Mouse (Mus musculus): Measurements from ENCODE around the gene Gm8947. TPM values are rescaled to one million over a fixed set of nuclear protein-coding genes. Genes with fewer than 3 reads are reported as not detected.
"Not testable (repeated sequence)": the region's sequence is repeated elsewhere in the genome, so short reads cannot be mapped to it uniquely, and the experiment has no call there.

Gene Gm8947
- polyA plus RNA-seq, 1 experiment from 2014 or later = 1.7 TPM

- not testable (repeated sequence) for H3K36me3 ChIP-seq; H3K27ac ChIP-seq; H3K9me3 ChIP-seq (replicated peaks); H3K4me2 ChIP-seq; H3K4me3 ChIP-seq; H3K27me3 ChIP-seq (replicated peaks); H3K9ac ChIP-seq
- H3K4me1 ChIP-seq = peaks cover 20% of the 10 kb centered on the region
- 57% methylated on average over 4 of the region's 4 CpGs for WGBS (ENCODE audit: insufficient replicate concordance)
- peak; percentile 67 for ATAC-seq
Measured at GRCm38 (mm10) chr1:151186879-151187424, 5.2 kb upstream of the Gm8947 start.

- H3K9me3 ChIP-seq (replicated peaks) = no peaks in the 10 kb centered on the region
- H3K36me3 ChIP-seq = no peaks in the 10 kb centered on the region
- no peaks in the 10 kb centered on the region for H3K27me3 ChIP-seq (replicated peaks)
- peaks cover 24% of the 10 kb centered on the region for H3K4me1 ChIP-seq
- H3K9ac ChIP-seq = no peak overlapping the region
- no peak for ATAC-seq
- no peak overlapping the region for H3K4me3 ChIP-seq
- no peak overlapping the region for H3K27ac ChIP-seq
- no peak overlapping the region for H3K4me2 ChIP-seq
- 72% methylated on average over 4 of the region's 4 CpGs for WGBS (ENCODE audit: insufficient replicate concordance)
Measured at GRCm38 (mm10) chr1:151188469-151188868, 3.7 kb upstream of the Gm8947 start.

GRCm38 (mm10) chr1:151192739-151193138, 563 bp downstream of the Gm8947 start:
- not testable (repeated sequence) for H3K27me3 ChIP-seq (replicated peaks); H3K36me3 ChIP-seq; H3K27ac ChIP-seq; H3K9me3 ChIP-seq (replicated peaks); H3K9ac ChIP-seq; ATAC-seq; H3K4me3 ChIP-seq
- H3K4me1 ChIP-seq = peaks cover 19% of the 10 kb centered on the region
- 91% methylated on average over 15 of the region's 15 CpGs for WGBS (ENCODE audit: insufficient replicate concordance)
- 0 out of 2 replicates have a peak overlapping the region, but pooled peaks have one; percentile 19 for H3K4me2 ChIP-seq

GRCm38 (mm10) chr1:151195986-151196385, 3.8 kb downstream of the Gm8947 start:
- not testable (repeated sequence) for ATAC-seq; H3K36me3 ChIP-seq; H3K4me2 ChIP-seq; H3K9me3 ChIP-seq (replicated peaks); H3K9ac ChIP-seq; H3K27me3 ChIP-seq (replicated peaks); H3K27ac ChIP-seq; H3K4me3 ChIP-seq
- WGBS (ENCODE audit: insufficient replicate concordance) = 71% methylated on average over 4 of the region's 4 CpGs
- peaks cover 25% of the 10 kb centered on the region for H3K4me1 ChIP-seq

GRCm38 (mm10) chr1:151196690-151197089, 4.5 kb downstream of the Gm8947 start:
- H3K27me3 ChIP-seq (replicated peaks); H3K4me3 ChIP-seq; H3K9me3 ChIP-seq (replicated peaks); H3K36me3 ChIP-seq; H3K9ac ChIP-seq; H3K4me2 ChIP-seq; H3K27ac ChIP-seq: not testable (repeated sequence)
- peak; percentile 25; the same call in 1 of the 2 replicates for ATAC-seq
- 44% methylated on average over 3 of the region's 3 CpGs for WGBS (ENCODE audit: insufficient replicate concordance)
- peaks cover 25% of the 10 kb centered on the region for H3K4me1 ChIP-seq

GRCm38 (mm10) chr1:151198120-151198519, 5.9 kb downstream of the Gm8947 start, which contains the start of gene Gm47995:
Gene Gm47995 (plus strand): TSS chr1:151198448.
- not testable (repeated sequence) for H3K27me3 ChIP-seq (replicated peaks); H3K4me3 ChIP-seq; H3K4me2 ChIP-seq; H3K36me3 ChIP-seq; H3K27ac ChIP-seq; H3K9me3 ChIP-seq (replicated peaks); H3K9ac ChIP-seq
- ATAC-seq = 0 out of 2 replicates have a peak, but pooled peaks have one; percentile 59
- peaks cover 17% of the 10 kb centered on the region for H3K4me1 ChIP-seq
- WGBS (ENCODE audit: insufficient replicate concordance) = 24% methylated on average over 2 of the region's 4 CpGs

GRCm38 (mm10) chr1:151200620-151201019, 8.4 kb downstream of the Gm8947 start:
- ATAC-seq; H3K27me3 ChIP-seq (replicated peaks); H3K9me3 ChIP-seq (replicated peaks); H3K4me3 ChIP-seq; H3K27ac ChIP-seq; H3K9ac ChIP-seq; H3K4me2 ChIP-seq; H3K36me3 ChIP-seq: not testable (repeated sequence)
- H3K4me1 ChIP-seq = peaks cover 17% of the 10 kb centered on the region

- H3K27ac ChIP-seq; H3K27me3 ChIP-seq (replicated peaks); H3K9ac ChIP-seq; H3K4me2 ChIP-seq; H3K9me3 ChIP-seq (replicated peaks); H3K4me3 ChIP-seq; H3K36me3 ChIP-seq; H3K4me1 ChIP-seq: not testable (repeated sequence)
- 48% methylated on average over 4 of the region's 5 CpGs for WGBS (ENCODE audit: insufficient replicate concordance)
- ATAC-seq = peak; percentile 69
Measured at GRCm38 (mm10) chr1:151202771-151203170, 10.6 kb downstream of the Gm8947 start.

- H3K4me3 ChIP-seq; H3K27ac ChIP-seq; H3K27me3 ChIP-seq (replicated peaks); ATAC-seq; H3K9me3 ChIP-seq (replicated peaks); H3K4me1 ChIP-seq; H3K36me3 ChIP-seq; H3K9ac ChIP-seq; H3K4me2 ChIP-seq: not testable (repeated sequence)
- WGBS (ENCODE audit: insufficient replicate concordance) = no CpG with 5 or more reads among the region's 6 CpGs
Measured at GRCm38 (mm10) chr1:151203818-151204217, 11.6 kb downstream of the Gm8947 start, which contains the start of gene 3110040M04Rik. Gene 3110040M04Rik (plus strand): TSS chr1:151204121.

- not testable (repeated sequence) for H3K27me3 ChIP-seq (replicated peaks); H3K9ac ChIP-seq; H3K36me3 ChIP-seq; H3K27ac ChIP-seq; H3K4me2 ChIP-seq; H3K9me3 ChIP-seq (replicated peaks); H3K4me3 ChIP-seq
- peaks cover 15% of the 10 kb centered on the region for H3K4me1 ChIP-seq
- WGBS (ENCODE audit: insufficient replicate concordance) = 59% methylated on average over 4 of the region's 5 CpGs
- peak; percentile 69 for ATAC-seq
Measured at GRCm38 (mm10) chr1:151208493-151208892, 16.3 kb downstream of the Gm8947 start.

GRCm38 (mm10) chr1:151208944-151209343, 16.8 kb downstream of the Gm8947 start:
- ATAC-seq; H3K9me3 ChIP-seq (replicated peaks); H3K9ac ChIP-seq: not testable (repeated sequence)

GRCm38 (mm10) chr1:151209824-151210355, 17.7 kb downstream of the Gm8947 start, which contains the start of gene Gm47996:
Gene Gm47996 (plus strand): TSS chr1:151210131.
- not testable (repeated sequence) for H3K27me3 ChIP-seq (replicated peaks); ATAC-seq; H3K9ac ChIP-seq; H3K9me3 ChIP-seq (replicated peaks); H3K36me3 ChIP-seq; H3K27ac ChIP-seq; H3K4me3 ChIP-seq
- H3K4me2 ChIP-seq = 0 out of 2 replicates have a peak within 1 kb of the TSS, but pooled peaks have one; percentile 15
- whole genome bisulfite sequencing (ENCODE audit: insufficient replicate concordance) = 39% methylated on average over 6 of the region's 8 CpGs
- peaks cover 19% of the 10 kb centered on the region for H3K4me1 ChIP-seq

More at GRCm38 (mm10) chr1:151208944-151209343, 16.8 kb downstream of the Gm8947 start:
- not testable (repeated sequence) for H3K27me3 ChIP-seq (replicated peaks); H3K4me2 ChIP-seq; H3K4me3 ChIP-seq; H3K27ac ChIP-seq; H3K36me3 ChIP-seq
- peaks cover 15% of the 10 kb centered on the region for H3K4me1 ChIP-seq

- not testable (repeated sequence) for H3K27me3 ChIP-seq (replicated peaks); H3K4me3 ChIP-seq; ATAC-seq; H3K9ac ChIP-seq; H3K27ac ChIP-seq; H3K9me3 ChIP-seq (replicated peaks); H3K36me3 ChIP-seq
- 30% methylated on average over 5 of the region's 5 CpGs for WGBS (ENCODE audit: insufficient replicate concordance)
- H3K4me1 ChIP-seq = peaks cover 27% of the 10 kb centered on the region
- H3K4me2 ChIP-seq = 0 out of 2 replicates have a peak overlapping the region, but pooled peaks have one; percentile 22
Measured at GRCm38 (mm10) chr1:151211666-151212065, 19.5 kb downstream of the Gm8947 start.

Data from liver, embryonic 12.5 days (tissue).